Mouse (Mus musculus) bone marrow macrophage, adult 2 months (primary cell): ENCODE measurements around the gene Tecpr2.

Experiments used
- CTCF ChIP-seq: IDR thresholded peaks from 2 replicates; pipeline ENCODE4 v1.5.1; 2012; ENCODE audit warnings: low read depth, mild to moderate bottlenecking, low read length, moderate library complexity
- POLR2A ChIP-seq: IDR thresholded peaks from 2 replicates; pipeline ENCODE4 v1.6.1; 2012; ENCODE audit warnings: mild to moderate bottlenecking, low read depth, low read length, borderline replicate concordance

GRCm38 (mm10) chr12:110985141-110985540 lies 96.1 kb downstream of the Tecpr2 start:
- no peak for TF ChIP-seq POLR2A
- TF ChIP-seq CTCF: no peak
